Mouse (Mus musculus): ENCODE results near the gene Calm3. TPM values are rescaled to one million over a fixed set of nuclear protein-coding genes. Genes with fewer than 3 reads are reported as not detected.

The Calm3 gene
- total RNA-seq (2012; rRNA removed) (312 and 326 TPM in 2 replicates), total RNA-seq (2014; rRNA removed) (277 and 294 TPM in 2 replicates), polyA plus RNA-seq (2012; ENCODE audit: insufficient read length, low read depth) (623 and 775 TPM in 2 replicates)

DNA sequence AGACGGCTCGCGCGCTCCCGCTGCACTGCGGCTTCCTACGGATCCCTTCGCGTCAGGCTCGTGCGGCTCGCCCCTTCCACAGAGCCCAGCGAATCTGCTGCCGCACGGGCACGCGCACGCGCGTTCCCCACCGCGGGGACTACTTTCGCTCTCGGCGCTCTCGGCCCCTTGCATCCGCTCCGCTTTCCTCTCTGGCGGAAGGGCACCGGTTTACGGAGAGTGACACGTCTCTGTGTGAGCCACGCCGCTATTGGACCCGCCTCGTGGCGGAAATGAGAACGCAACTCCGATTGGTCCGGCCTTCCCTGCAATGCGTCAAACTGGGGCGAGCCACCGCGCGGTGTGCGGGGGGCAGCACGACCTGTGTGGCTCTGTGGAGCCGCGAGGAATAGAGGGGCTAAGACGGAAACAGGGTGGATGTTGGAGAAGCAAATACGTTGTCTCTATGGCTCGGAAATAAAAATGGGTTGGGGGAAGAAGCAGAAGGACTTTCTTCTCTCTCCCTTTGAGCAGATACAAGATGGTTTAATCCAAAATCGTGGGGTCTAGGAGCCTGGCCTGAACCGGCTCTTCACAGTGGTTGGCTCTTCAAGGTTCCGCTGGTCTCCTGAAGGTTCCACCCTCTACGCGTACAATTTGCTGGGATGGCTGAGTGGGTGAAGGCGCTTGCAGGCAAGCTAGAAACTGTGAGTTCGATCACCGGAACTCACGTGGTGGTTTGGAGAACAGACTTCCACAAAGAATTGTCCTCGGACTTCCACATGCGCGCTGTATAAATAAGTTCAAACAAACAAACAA, at the start of gene Calm3:
Gene Calm3, minus strand, starts transcription at position 78 of the 798 bp plus-strand sequence.
- Histone ChIP-seq H3K27ac (ENCODE audit: insufficient read depth, low read depth) (peak within 1 kb of the TSS; percentile 89), H3K9me3 (replicated peaks; ENCODE audit: low read length) (no peaks in the 10 kb centered on the region), H3K9ac (ENCODE audit: insufficient read depth, low read depth) (peak within 1 kb of the TSS; percentile 92), H3K36me3 (replicated peaks in 1 of 2; ENCODE audit: control insufficient read depth in 1 of 2, insufficient read depth in 1 of 2, low read length in 1 of 2) (peaks cover 17 to 32% of the 10 kb centered on the region in 2 experiments), H3K79me2 (replicated peaks; ENCODE audit: control insufficient read depth, extremely low read depth, insufficient read depth, poor library complexity, severe bottlenecking) (peaks cover 41% of the 10 kb centered on the region), H3K4me2 (ENCODE audit: insufficient read depth, low read depth, poor library complexity, severe bottlenecking) (peak within 1 kb of the TSS; percentile 70), H3K27me3 (replicated peaks) (no peaks in the 10 kb centered on the region), H3K4me3 (replicated peaks in 1 of 3; ENCODE audit: low read depth in 2 of 3, low read length in 2 of 3, poor library complexity in 1 of 3) (peak within 1 kb of the TSS; percentile 62 to 93 (median 78)), H3K4me1 (ENCODE audit: control insufficient read depth in 1 of 2, insufficient read depth in 2 of 2) (peaks cover 10 to 37% of the 10 kb centered on the region in 2 experiments)
- in situ Hi-C loops (cut with MboI; ENCODE audit: low pct_ligation_motif_present, low pct_unique_long_range_greater_than_20kb, low sequenced_read_pairs) = no loop called here
- dilution Hi-C loops (cut with MboI; ENCODE audit: extremely low pct_ligation_motif_present, extremely low pct_unique_long_range_greater_than_20kb, low sequenced_read_pairs) = no loop called here
- peak; percentile 77 for TF ChIP-seq MAX (IDR thresholded peaks at IDR 0.05; ENCODE audit: low read length)
- no peak for TF ChIP-seq JUN (IDR thresholded peaks at IDR 0.05; ENCODE audit: insufficient read depth, low read depth, low read length)
- TF ChIP-seq MAFK (IDR thresholded peaks at IDR 0.05; ENCODE audit: insufficient replicate concordance, low read length) = no peak
- peak; percentile 62; the same call in 1 of the 2 replicates for TF ChIP-seq ZMIZ1 (IDR thresholded peaks at IDR 0.05; ENCODE audit: low read depth, low read length)
- TF ChIP-seq PAX5 (IDR thresholded peaks at IDR 0.05; ENCODE audit: low read length) = no peak
- TF ChIP-seq GABPA (IDR thresholded peaks at IDR 0.05; ENCODE audit: insufficient replicate concordance, low read depth, low read length) = peak; percentile 62; the same call in 1 of the 2 replicates
- TF ChIP-seq BHLHE40 (IDR thresholded peaks at IDR 0.05; ENCODE audit: low read depth, low read length) = peak; percentile 77
- TF ChIP-seq NELFE (IDR thresholded peaks at IDR 0.05; ENCODE audit: low read depth, low read length) = peak; percentile 85
- no peak for TF ChIP-seq ZNF384 (IDR thresholded peaks at IDR 0.05; ENCODE audit: low read depth, low read length)
- peak; percentile 92 for TF ChIP-seq TBP (conservative IDR thresholded peaks at IDR 0.05; ENCODE audit: low read depth, low read length)
- peak; percentile 95 for TF ChIP-seq KAT2A (IDR thresholded peaks at IDR 0.05; ENCODE audit: insufficient replicate concordance, low read length)
- peak; percentile 23; the same call in 1 of the 2 replicates for TF ChIP-seq ZKSCAN1 (IDR thresholded peaks at IDR 0.05; ENCODE audit: borderline replicate concordance, low read depth, low read length)
- TF ChIP-seq RCOR1 (conservative IDR thresholded peaks at IDR 0.05; ENCODE audit: low read depth, low read length) = peak; percentile 88; the same call in 1 of the 2 replicates
- TF ChIP-seq ELF1 (IDR thresholded peaks at IDR 0.05; ENCODE audit: low read depth, low read length) = peak; percentile 87
- peak; percentile 67 for TF ChIP-seq IRF4 (IDR thresholded peaks at IDR 0.05; ENCODE audit: low read depth, low read length)
- TF ChIP-seq POLR2AphosphoS2 (IDR thresholded peaks at IDR 0.05; ENCODE audit: low read depth, low read length) = peak; percentile 78; the same call in 1 of the 2 replicates
- TF ChIP-seq ETS1 (conservative IDR thresholded peaks at IDR 0.05; ENCODE audit: low read depth, low read length) = peak; percentile 56
- no peak for TF ChIP-seq RAD21 (IDR thresholded peaks at IDR 0.05; ENCODE audit: low read depth, low read length)
- peak; percentile 72 for TF ChIP-seq HCFC1 (IDR thresholded peaks at IDR 0.05; ENCODE audit: low read depth, low read length)
- TF ChIP-seq CHD1 (IDR thresholded peaks at IDR 0.05; ENCODE audit: low read depth, low read length) = peak; percentile 100
- peak; percentile 79 for TF ChIP-seq MYC (IDR thresholded peaks at IDR 0.05; ENCODE audit: low read depth, low read length)
- TF ChIP-seq UBTF (IDR thresholded peaks at IDR 0.05; ENCODE audit: low read depth, low read length) = peak; percentile 61; the same call in 1 of the 2 replicates
- no peak for TF ChIP-seq USF2 (conservative IDR thresholded peaks at IDR 0.05; ENCODE audit: low read depth, low read length)
- TF ChIP-seq SIN3A (IDR thresholded peaks at IDR 0.05; ENCODE audit: low read length) = peak; percentile 86; the same call in 1 of the 2 replicates
- TF ChIP-seq MXI1 (IDR thresholded peaks at IDR 0.05; ENCODE audit: low read depth, low read length) = peak; percentile 78; the same call in 1 of the 2 replicates
- no peak for TF ChIP-seq ZC3H11A (IDR thresholded peaks at IDR 0.05; ENCODE audit: low read depth, low read length)
- TF ChIP-seq NRF1 (IDR thresholded peaks at IDR 0.05; ENCODE audit: low read depth, low read length) = peak; percentile 79
- no peak for TF ChIP-seq CTCF (conservative IDR thresholded peaks at IDR 0.05 in 1 of 2, IDR thresholded peaks at IDR 0.05 in 1 of 2; ENCODE audit: low read depth in 2 of 2, low read length in 2 of 2)
- TF ChIP-seq TCF12 (IDR thresholded peaks at IDR 0.05; ENCODE audit: low read depth, low read length) = peak; percentile 86
- TF ChIP-seq EP300 (IDR thresholded peaks at IDR 0.05; ENCODE audit: low read length) = no peak
- TF ChIP-seq JUND (conservative IDR thresholded peaks at IDR 0.05; ENCODE audit: low read depth, low read length) = no peak; the same call in 1 of the 2 replicates
- TF ChIP-seq POLR2A (IDR thresholded peaks at IDR 0.05; ENCODE audit: low read depth, low read length) = peak; percentile 92
- no peak for TF ChIP-seq E2F4 (IDR thresholded peaks at IDR 0.05; ENCODE audit: insufficient replicate concordance, low read depth, low read length)
- peak; percentile 5; the same call in 1 of the 2 replicates for TF ChIP-seq USF1 (IDR thresholded peaks at IDR 0.05; ENCODE audit: low read depth, low read length)
- TF ChIP-seq MEF2A (IDR thresholded peaks at IDR 0.05; ENCODE audit: borderline replicate concordance, low read depth, low read length) = peak; percentile 61
- TF ChIP-seq CHD2 (IDR thresholded peaks at IDR 0.05; ENCODE audit: low read length) = peak; percentile 82
- TF ChIP-seq SMC3 (IDR thresholded peaks at IDR 0.05; ENCODE audit: low read depth, low read length) = no peak
- TF ChIP-seq MAZ (IDR thresholded peaks at IDR 0.05; ENCODE audit: low read depth, low read length) = peak; percentile 80
- peak; percentile 99 for DNase-seq (ENCODE audit: extremely low read depth)

Data from CH12.LX (cell line).